Mouse (Mus musculus): ENCODE results near the gene Prr12.

Gene Prr12

GRCm38 (mm10) chr7:45077829-45078228 is 25.1 kb upstream of the Prr12 start:
- no peak for DNase-seq (ENCODE audit: low read depth, low spot score)

- DNase-seq (ENCODE audit: low read depth, low spot score): no peak
These were observed 24.6 kb upstream of the Prr12 start for GRCm38 (mm10) chr7:45077322-45077721.

- DNase-seq (ENCODE audit: low read depth, low spot score): no peak
These were observed 23.8 kb upstream of the Prr12 start for GRCm38 (mm10) chr7:45076501-45076900.

GRCm38 (mm10) chr7:45075405-45075804 is 22.7 kb upstream of the Prr12 start:
- DNase-seq (ENCODE audit: low read depth, low spot score): no peak

- DNase-seq (ENCODE audit: low read depth, low spot score): no peak
These were observed 21.3 kb upstream of the Prr12 start for GRCm38 (mm10) chr7:45073949-45074348.

- DNase-seq (ENCODE audit: low read depth, low spot score): no peak
These were observed 20.6 kb upstream of the Prr12 start for GRCm38 (mm10) chr7:45073171-45073707.

- DNase-seq (ENCODE audit: low read depth, low spot score): no peak
These were observed 19.5 kb upstream of the Prr12 start for GRCm38 (mm10) chr7:45072230-45072629.

GRCm38 (mm10) chr7:45069671-45070070 is 17.0 kb upstream of the Prr12 start:
- DNase-seq (ENCODE audit: low read depth, low spot score): no peak

GRCm38 (mm10) chr7:45068000-45068318 is 15.3 kb upstream of the Prr12 start:
- DNase-seq (ENCODE audit: low read depth, low spot score): no peak

- no peak for DNase-seq (ENCODE audit: low read depth, low spot score)
These were observed 14.7 kb upstream of the Prr12 start for GRCm38 (mm10) chr7:45067190-45067999.

GRCm38 (mm10) chr7:45062239-45062835 is 9.7 kb upstream of the Prr12 start, which contains the start of the genes Nosip and Prrg2:
Nosip (plus strand) TSS chr7:45062429.
Prrg2 (minus strand) TSS chr7:45062677.
- peak; percentile 96 for DNase-seq (ENCODE audit: low read depth, low spot score)

- DNase-seq (ENCODE audit: low read depth, low spot score): no peak
These were observed 8.9 kb upstream of the Prr12 start for GRCm38 (mm10) chr7:45061532-45062075.

GRCm38 (mm10) chr7:45060632-45061122 is 8.0 kb upstream of the Prr12 start:
- no peak for DNase-seq (ENCODE audit: low read depth, low spot score)

- no peak for DNase-seq (ENCODE audit: low read depth, low spot score)
These were observed 6.2 kb upstream of the Prr12 start for GRCm38 (mm10) chr7:45058607-45059571.

- no peak for DNase-seq (ENCODE audit: low read depth, low spot score)
These were observed 4.3 kb upstream of the Prr12 start for GRCm38 (mm10) chr7:45056972-45057348.

GRCm38 (mm10) chr7:45056329-45056971 is 3.8 kb upstream of the Prr12 start:
- no peak for DNase-seq (ENCODE audit: low read depth, low spot score)

- peak; percentile 85 for DNase-seq (ENCODE audit: low read depth, low spot score)
These were observed 1.3 kb upstream of the Prr12 start for GRCm38 (mm10) chr7:45053931-45054510.

GRCm38 (mm10) chr7:45053117-45053930 is 643 bp upstream of the Prr12 start:
- DNase-seq (ENCODE audit: low read depth, low spot score): peak; percentile 65

- DNase-seq (ENCODE audit: low read depth, low spot score): no peak
These were observed 360 bp downstream of the Prr12 start for GRCm38 (mm10) chr7:45052181-45052861.

All from retina, adult 2 months (tissue).